Mouse (Mus musculus): ENCODE measurements around the gene 6720489N17Rik.
"Not testable (repeated sequence)": the region's sequence is repeated elsewhere in the genome, so short reads cannot be mapped to it uniquely, and the experiment has no call there.

The 6720489N17Rik gene

DNA sequence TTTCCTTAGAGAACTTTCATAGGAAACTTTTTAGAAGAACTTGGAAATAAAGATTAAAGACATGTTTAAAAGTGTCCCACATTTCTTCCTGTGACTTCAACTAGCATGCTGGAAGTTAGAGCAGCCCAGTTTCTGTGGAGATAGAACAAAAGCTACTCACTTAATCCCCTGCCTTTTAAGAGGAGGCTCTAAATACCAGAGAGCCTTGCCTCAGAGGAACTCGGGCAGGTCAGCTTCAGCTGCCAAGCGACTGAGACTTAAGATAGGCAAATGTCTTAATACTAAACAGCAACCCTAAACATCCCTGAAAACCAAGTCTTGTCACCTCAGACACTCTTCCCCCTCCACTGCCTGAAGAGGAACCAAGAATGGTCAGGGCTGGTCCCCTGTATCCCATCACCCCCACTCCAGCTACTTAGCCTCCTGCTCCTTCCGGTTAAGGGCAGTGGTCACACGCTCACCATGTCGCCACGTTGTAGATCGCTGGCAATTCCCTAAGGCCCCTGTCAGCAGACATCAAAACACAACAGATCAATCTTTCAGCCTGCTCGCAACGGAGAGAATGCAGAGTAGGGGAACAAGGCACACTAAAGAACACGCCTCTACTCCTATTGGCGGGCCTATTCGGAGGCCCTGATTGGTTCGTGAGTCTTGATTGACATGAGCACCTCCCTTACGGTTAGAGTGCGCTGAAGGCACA is at the start of gene 6720489N17Rik:
6720489N17Rik (minus strand) TSS at position 606 of the 700 bp plus-strand sequence.
- peak; percentile 92 for DNase-seq

DNA sequence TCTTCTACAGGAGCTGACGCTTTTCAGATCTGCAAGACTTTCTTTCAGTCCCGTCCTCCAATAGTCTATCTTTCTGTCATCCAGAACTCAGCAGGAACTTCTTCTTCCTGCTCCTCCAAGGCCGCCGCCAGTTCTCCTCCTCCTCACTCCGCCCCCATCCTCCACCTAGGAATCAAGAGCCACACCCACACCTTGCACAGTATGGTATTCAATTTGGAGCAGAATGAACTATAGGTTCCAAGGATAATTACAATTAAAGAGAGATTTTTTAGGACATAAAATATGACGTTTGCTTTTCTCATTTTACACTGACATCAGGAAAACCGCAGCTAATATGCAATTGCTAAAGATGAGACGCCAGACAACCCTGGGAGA is 29.4 kb upstream of the 6720489N17Rik start:
- DNase-seq: no peak

DNA sequence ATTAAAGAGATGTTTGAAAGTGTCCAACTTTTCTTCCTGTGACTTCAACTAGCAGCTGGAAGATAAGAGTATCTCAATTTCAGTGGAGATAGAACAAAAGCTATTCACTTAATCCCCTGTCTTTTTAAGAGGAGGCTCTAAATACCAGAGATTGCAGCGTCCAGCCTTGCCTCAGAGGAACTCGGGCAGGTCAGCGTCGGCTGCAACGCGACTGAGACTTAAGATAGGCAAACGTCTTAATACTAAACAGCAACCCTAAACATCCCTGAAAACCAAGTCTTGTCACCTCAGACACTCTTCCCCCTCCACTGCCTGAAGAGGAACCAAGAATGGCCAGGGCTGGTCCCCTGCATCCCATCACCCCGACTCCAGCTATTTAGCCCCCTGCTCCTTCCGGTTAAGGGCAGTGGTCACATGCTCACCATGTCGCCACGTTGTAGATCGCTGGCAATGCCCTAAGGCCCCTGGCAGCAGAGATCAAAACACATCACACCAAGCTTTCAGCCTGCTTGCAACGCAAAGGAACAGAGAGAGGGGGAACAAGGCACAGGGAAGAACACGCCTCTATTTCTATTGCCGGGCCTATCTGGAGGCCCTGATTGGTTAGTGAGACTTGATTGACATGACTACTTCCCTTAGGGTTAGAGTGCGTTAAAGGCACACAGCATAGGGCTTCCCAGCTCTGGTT is 28.8 kb upstream of the 6720489N17Rik start:
- DNase-seq: peak; percentile 93

DNA sequence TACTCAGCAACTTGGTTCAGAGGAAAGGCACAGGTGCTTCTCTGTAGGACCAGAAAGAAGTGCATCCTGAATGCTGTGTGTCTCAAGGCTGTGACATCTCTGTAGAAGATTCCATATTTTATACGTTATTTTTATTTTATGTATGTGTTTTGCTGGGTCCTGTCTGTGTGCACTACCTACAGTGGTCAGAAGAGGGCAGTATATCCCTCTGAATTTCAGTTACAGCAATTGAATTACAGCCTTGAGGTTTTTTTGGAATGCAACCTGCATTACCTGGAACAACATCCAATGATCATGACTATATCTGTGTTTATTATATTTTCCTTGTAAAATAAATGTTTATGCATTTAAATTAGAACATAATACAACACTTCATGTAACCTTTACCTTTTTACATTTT is 3.1 kb upstream of the 6720489N17Rik start:
- DNase-seq: peak; percentile 62

DNA sequence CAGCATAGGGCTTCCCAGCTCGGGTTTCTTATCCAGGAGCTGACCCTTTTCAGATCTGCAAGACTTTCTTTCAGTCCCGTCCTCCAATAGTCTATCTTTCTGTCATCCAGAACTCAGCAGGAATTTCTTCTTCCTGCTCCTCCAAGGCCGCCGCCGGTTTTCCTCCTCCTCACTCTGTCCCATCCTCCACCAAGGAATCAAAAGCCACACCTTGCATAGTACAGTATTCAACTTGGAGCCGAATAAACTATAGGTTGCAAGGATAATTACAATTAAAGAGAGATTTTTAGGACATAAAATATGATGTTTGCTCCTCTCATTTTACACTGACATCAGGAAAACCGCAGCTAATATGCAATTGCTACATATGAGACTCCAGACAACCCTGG is 289 bp upstream of the 6720489N17Rik start:
- DNase-seq: peak; percentile 23

DNA sequence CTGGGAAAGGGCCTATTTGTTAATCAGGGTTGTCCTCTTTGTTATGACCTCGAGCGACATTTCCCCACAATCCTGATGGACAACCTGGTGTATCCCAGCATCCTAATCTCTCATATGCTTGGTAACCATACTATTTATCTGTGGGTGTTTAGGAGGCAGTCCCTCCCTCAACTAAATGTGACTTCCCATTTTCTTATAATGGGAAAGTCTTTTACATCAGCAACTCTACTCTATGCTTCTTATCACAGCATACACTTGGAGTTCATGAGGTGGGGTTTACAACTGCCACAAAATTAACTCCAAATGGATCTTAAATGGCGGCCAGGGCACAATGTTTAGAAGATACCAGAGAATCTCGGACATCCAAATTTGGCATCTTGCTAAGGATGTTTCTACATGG is 6.5 kb downstream of the 6720489N17Rik start:
- DNase-seq: not testable (repeated sequence)

DNA sequence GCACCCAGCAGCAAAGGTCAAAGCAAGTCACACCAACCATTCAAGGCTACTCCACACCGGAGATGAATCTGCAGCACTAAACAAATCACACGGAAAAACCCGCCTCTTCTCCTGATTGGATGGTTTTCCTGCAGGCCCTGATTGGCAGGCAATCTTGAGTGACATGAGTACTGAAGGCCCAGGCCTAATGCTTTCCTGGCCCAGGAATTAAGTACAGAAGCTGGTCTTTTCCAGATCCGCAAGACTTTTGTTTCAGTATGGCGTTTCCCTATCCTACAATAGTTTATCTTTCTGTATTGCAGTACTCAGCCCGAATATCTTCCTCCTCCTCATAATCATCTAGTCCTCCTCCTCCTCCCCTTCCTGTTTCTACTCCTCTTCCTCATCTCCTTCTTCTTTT is 52.9 kb downstream of the 6720489N17Rik start, which contains the start of gene Zfp934:
Zfp934 (minus strand) TSS at position 101 of the 400 bp plus-strand sequence.
- DNase-seq: not testable (repeated sequence)

DNA sequence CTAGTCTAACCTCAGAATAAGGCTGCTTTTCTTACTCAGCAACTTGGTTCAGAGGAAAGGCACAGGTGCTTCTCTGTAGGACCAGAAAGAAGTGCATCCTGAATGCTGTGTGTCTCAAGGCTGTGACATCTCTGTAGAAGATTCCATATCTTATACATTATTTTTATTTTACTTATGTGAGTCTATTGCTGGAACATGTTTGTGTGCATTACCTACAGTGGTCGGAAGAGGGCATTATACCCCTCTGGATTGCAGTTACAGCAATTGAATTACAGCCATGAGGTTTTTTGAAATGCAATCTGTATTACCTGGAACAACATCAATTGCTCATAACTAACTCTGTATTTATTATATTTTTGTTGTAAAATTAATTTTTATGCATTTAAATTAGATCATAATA is 62.3 kb downstream of the 6720489N17Rik start:
- DNase-seq: not testable (repeated sequence)

DNA sequence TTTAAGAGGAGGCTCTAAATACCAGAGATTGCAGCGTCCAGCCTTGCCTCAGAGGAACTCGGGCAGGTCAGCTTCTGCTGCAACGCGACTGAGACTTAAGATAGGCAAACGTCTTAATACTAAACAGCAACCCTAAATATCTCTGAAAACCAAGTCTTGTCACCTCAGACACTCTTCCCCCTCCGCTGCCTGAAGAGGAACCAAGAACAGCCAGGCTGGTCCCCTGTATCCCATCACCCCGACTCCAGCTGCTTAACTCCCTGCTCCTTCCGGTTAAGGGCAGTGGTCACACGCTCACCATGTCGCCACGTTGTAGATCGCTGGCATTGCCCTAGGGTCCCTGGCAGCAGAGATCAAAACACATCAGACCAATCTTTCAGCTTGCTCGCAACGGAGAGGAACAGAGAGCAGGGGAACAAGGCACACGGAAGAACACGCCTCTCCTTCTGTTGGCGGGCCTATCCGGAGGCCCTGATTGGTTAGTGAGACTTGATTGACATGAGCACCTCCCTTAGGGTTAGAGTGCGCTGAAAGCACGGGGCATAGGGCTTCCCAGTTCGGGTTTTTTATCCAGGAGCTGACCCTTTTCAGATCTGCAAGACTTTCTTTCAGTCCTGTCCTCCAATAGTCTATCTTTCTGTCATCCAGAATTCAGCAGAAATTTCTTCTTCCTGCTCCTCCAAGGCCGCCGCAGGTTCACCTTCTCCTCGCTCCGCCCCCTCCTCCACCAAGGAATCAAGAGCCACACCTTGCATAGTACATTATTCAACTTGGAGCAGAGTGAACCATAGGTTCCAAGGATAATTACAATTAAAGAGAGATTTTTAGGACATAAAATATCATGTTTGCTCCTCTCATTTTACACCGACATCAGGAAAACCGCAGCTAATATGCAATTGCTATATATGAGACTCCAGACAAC is 65.5 kb downstream of the 6720489N17Rik start, which contains the start of gene Zfp935:
Zfp935 (minus strand) TSS at position 323 of the 922 bp plus-strand sequence.
- peak; percentile 30 for DNase-seq
